In genomic region chr13:110599666-110600065, GRCm38 (mm10) we compare ENCODE assay signal across 23 mouse cellular contexts.
DNase-seq lines count a peak whose midpoint lies in the region; ATAC-seq and TF ChIP-seq lines count a peak whose summit lies in the region.
"Had no signal": no experiment of that assay in that cellular context is flagged by ENCODE, and none has a peak within 500 bp of the region (broad histone marks: within the 10 kb centered on the region; RNA-seq: fewer than 3 reads in every experiment).

No protein-coding gene starts in this region.

- no peak overlapping the region for H3K4me2 ChIP-seq in liver, embryonic 11.5 days
- no peak overlapping the region for H3K4me2 ChIP-seq in forebrain, postnatal 0 days (ENCODE audit: low read depth)
- H3K4me2 ChIP-seq: forebrain, embryonic 15.5 days; heart, embryonic 12.5 days; heart, embryonic 15.5 days; hindbrain, embryonic 14.5 days had no signal

- no peak for TF ChIP-seq POLR2A in liver, adult 2 months (IDR thresholded peaks at IDR 0.05; ENCODE audit: extremely low read depth, insufficient read depth, low read length)
- TF ChIP-seq POLR2A in bone marrow macrophage, adult 2 months (IDR thresholded peaks at IDR 0.05; ENCODE audit: borderline replicate concordance, low read depth, low read length), result no peak

- no peak overlapping the region for H3K9ac ChIP-seq in liver, adult 2 months (ENCODE audit: low read depth, low read length)
- no peak overlapping the region for H3K9ac ChIP-seq in liver, embryonic 11.5 days (ENCODE audit: low read depth, low read length)
- no peak overlapping the region for H3K9ac ChIP-seq in forebrain, postnatal 0 days
- H3K9ac ChIP-seq: forebrain, embryonic 15.5 days; heart, embryonic 12.5 days; heart, embryonic 15.5 days; hindbrain, embryonic 14.5 days had no signal

- 85% methylated on average over 3 of the region's 3 CpGs for WGBS in liver, adult 2 months
- 89% methylated on average over 3 of the region's 3 CpGs for WGBS in liver, embryonic 11.5 days
- WGBS in forebrain, postnatal 0 days, result 81% methylated on average over 3 of the region's 3 CpGs

- ATAC-seq in frontal cortex, adult (ENCODE audit: low TSS enrichment), result peak; percentile 47
- no peak for ATAC-seq in liver, embryonic 11.5 days (replicated peaks; ENCODE audit: low FRiP score)
- ATAC-seq in forebrain, postnatal 0 days, result no peak
- ATAC-seq: CD4-positive, CD25-positive, alpha-beta regulatory T cell, adult 4 months; forebrain, embryonic 15.5 days; hindbrain, postnatal 0 days; inflammation-experienced regulatory T-cells, adult 6 months; intestine, embryonic 16.5 days had no signal

- H3K4me3 ChIP-seq in liver, adult 2 months (ENCODE audit: insufficient read depth, low read depth, low read length), result no peak overlapping the region
- H3K4me3 ChIP-seq in liver, embryonic 11.5 days (ENCODE audit: low read depth, low read length), result no peak overlapping the region
- H3K4me3 ChIP-seq in bone marrow macrophage, adult 2 months (ENCODE audit: insufficient read depth, low read length), result no peak overlapping the region
- no peak overlapping the region for H3K4me3 ChIP-seq in brown adipose tissue, adult 24 weeks (ENCODE audit: insufficient read depth, low read depth, low read length)
- no peak overlapping the region for H3K4me3 ChIP-seq in forebrain, postnatal 0 days (ENCODE audit: low read depth, low read length)
- H3K4me3 ChIP-seq: forebrain, embryonic 15.5 days; heart, embryonic 12.5 days; heart, embryonic 15.5 days had no signal

- H3K27me3 ChIP-seq in liver, adult 2 months (ENCODE audit: control insufficient read depth, insufficient read depth, low read length), result no peaks in the 10 kb centered on the region
- H3K27me3 ChIP-seq in liver, embryonic 11.5 days (replicated peaks; ENCODE audit: control insufficient read depth, insufficient read depth, low read length), result no peaks in the 10 kb centered on the region
- H3K27me3 ChIP-seq in forebrain, postnatal 0 days (ENCODE audit: insufficient read depth, low read length), result no peaks in the 10 kb centered on the region
- H3K27me3 ChIP-seq: forebrain, embryonic 15.5 days; heart, embryonic 12.5 days; heart, embryonic 15.5 days had no signal

- no peak for DNase-seq in frontal cortex, postnatal 10 days (ENCODE audit: low spot score in 2 of 2)
- peak; percentile 62 for DNase-seq in liver, adult 2 months (ENCODE audit: extremely low read depth, low read depth, low spot score)
- DNase-seq in liver, embryonic 11.5 days (ENCODE audit: low spot score), result no peak
- no peak for DNase-seq in forebrain, postnatal 0 days
- DNase-seq: adrenal gland, postnatal 36 days; cerebellum, adult 18-20 months; cerebellum, adult 9-10 months; gastrocnemius, postnatal 25 days; heart, adult 18-20 months; heart, postnatal 10 days; heart, postnatal 36 days; kidney, adult 18-20 months had no signal

- H3K9me3 ChIP-seq in liver, embryonic 11.5 days (ENCODE audit: control insufficient read depth, low read length), result no peaks in the 10 kb centered on the region
- no peaks in the 10 kb centered on the region for H3K9me3 ChIP-seq in forebrain, postnatal 0 days (ENCODE audit: low read length)
- H3K9me3 ChIP-seq: forebrain, embryonic 15.5 days; heart, embryonic 12.5 days; heart, embryonic 15.5 days had no signal

- H3K4me1 ChIP-seq in liver, adult 2 months (ENCODE audit: control insufficient read depth, insufficient read depth, low read length), result peaks cover 3% of the 10 kb centered on the region; the same call in 1 of the 2 replicates
- no peaks in the 10 kb centered on the region for H3K4me1 ChIP-seq in liver, embryonic 11.5 days (replicated peaks; ENCODE audit: control insufficient read depth, insufficient read depth, low read length)
- H3K4me1 ChIP-seq in bone marrow macrophage, adult 2 months (ENCODE audit: control insufficient read depth, insufficient read depth, low read length), result peaks cover 40% of the 10 kb centered on the region
- H3K4me1 ChIP-seq in brown adipose tissue, adult 24 weeks (ENCODE audit: control insufficient read depth, insufficient read depth, insufficient read length, low read length), result peaks cover 8% of the 10 kb centered on the region
- H3K4me1 ChIP-seq in forebrain, postnatal 0 days (ENCODE audit: insufficient read depth), result no peaks in the 10 kb centered on the region
- H3K4me1 ChIP-seq: forebrain, embryonic 15.5 days had no signal

- TF ChIP-seq CTCF in liver, adult 2 months (IDR thresholded peaks at IDR 0.05; ENCODE audit: low read depth, low read length), result no peak
- no peak for TF ChIP-seq CTCF in bone marrow macrophage, adult 2 months (IDR thresholded peaks at IDR 0.05; ENCODE audit: low read depth, low read length)
- TF ChIP-seq CTCF in forebrain, postnatal 0 days (IDR thresholded peaks at IDR 0.05; ENCODE audit: low read depth), result no peak

- no peaks in the 10 kb centered on the region for H3K79me2 ChIP-seq in liver, adult 2 months (ENCODE audit: control insufficient read depth, insufficient read depth, low read length)

- no peaks in the 10 kb centered on the region for H3K36me3 ChIP-seq in liver, adult 2 months (ENCODE audit: control insufficient read depth, insufficient read depth, low read length)
- H3K36me3 ChIP-seq in liver, embryonic 11.5 days (ENCODE audit: control insufficient read depth, insufficient read depth, low read length), result no peaks in the 10 kb centered on the region
- no peaks in the 10 kb centered on the region for H3K36me3 ChIP-seq in forebrain, postnatal 0 days (ENCODE audit: insufficient read depth)
- H3K36me3 ChIP-seq: forebrain, embryonic 15.5 days; heart, embryonic 12.5 days; heart, embryonic 15.5 days had no signal

- H3K27ac ChIP-seq in liver, adult 2 months (replicated peaks; ENCODE audit: insufficient read depth, low read depth, low read length), result no peak overlapping the region
- no peak overlapping the region for H3K27ac ChIP-seq in liver, embryonic 11.5 days (ENCODE audit: low read depth, low read length)
- H3K27ac ChIP-seq in bone marrow macrophage, adult 2 months (ENCODE audit: insufficient read depth, low read depth, low read length), result 0 out of 2 replicates have a peak overlapping the region, but pooled peaks have one; percentile 3
- peak overlapping the region; percentile 61 for H3K27ac ChIP-seq in brown adipose tissue, adult 24 weeks (replicated peaks; ENCODE audit: low read depth, low read length)
- H3K27ac ChIP-seq in forebrain, postnatal 0 days (ENCODE audit: low read depth, low read length), result no peak overlapping the region
- H3K27ac ChIP-seq: forebrain, embryonic 15.5 days; heart, embryonic 15.5 days; hindbrain, embryonic 14.5 days; hindbrain, postnatal 0 days had no signal

Comparison
In these comparisons a context has a peak if more than half of its experiments do, and no peak if none do; other contexts are left out.
1. H3K27ac ChIP-seq: peak in bone marrow macrophage, adult 2 months (single experiment) and brown adipose tissue, adult 24 weeks (single experiment); none in liver, adult 2 months (single experiment), liver, embryonic 11.5 days (single experiment) and forebrain, postnatal 0 days (single experiment).